Mouse (Mus musculus) gastrocnemius, postnatal 4 days (tissue): ENCODE results near the gene Ehd4. TPM values are rescaled to one million over a fixed set of nuclear protein-coding genes. Genes with fewer than 3 reads are reported as not detected.

Source experiments
- DNase-seq, 2 experiments: peaks; one replicate each; pipeline ENCODE4 v3.0.0; 2021 to 2022; ENCODE audit warnings: low spot score in 2 of 2, mixed read lengths in 2 of 2
- total RNA-seq, 2 experiments: library from RNA; stranded (reverse); gene quantifications; 2 replicates each; pipeline ENCODE4 v1.2.3; 2021

The Ehd4 gene
- total RNA-seq, 2 experiments from 2014 or later: 166 to 179 TPM

DNA sequence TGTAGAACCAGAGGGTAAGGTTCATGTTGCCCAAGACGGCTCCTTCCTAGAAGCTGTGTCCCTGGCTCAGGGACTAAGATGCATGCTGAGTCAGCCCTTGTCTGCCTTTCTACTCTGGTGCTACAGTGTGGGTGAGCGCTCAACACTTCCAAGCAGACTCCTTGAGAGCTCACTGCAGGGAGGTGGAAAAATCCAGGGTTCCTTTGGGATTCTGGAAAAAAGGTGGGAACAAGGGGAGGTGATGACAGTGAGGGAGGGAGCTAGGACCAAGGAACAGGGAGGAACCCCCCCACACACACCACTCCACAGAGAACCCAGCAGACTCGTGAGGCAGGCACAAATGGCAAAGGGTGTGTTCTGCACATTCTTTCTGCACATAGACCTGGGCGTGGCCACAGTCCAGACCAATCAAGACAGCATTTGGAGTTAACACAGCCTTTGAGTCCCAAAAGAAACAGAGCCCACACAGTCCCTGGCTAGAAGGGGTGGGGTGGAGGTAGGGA lies 110.3 kb downstream of the Ehd4 start:
- DNase-seq: no peak

DNA sequence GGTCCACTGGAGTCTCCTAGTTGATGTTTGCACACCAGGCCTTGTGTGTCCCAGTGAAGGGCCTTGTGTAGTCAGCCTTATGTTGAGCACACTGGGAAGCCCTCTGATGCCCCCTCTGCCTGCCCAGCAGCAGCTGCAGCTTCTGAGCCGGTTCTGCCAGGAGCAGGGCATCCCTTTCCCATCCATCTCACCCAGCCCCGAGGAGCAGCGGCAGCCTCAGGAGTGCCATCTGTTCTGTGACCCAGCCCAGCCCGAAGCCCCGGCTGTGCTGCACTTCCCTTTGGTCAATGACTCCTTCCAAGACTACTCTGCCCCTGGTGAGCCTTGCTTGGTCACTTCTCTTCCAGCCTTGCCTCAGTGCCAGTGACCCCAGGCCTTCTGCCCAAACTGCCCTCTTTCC lies 113.4 kb downstream of the Ehd4 start:
- no peak for DNase-seq

Other genes with a start within 250 kb of the Ehd4 start
- gene Mapkbp1, start 181.9 kb downstream of the Ehd4 start, total RNA-seq: 10 to 100 TPM; 14.1 to 15.6 TPM
- gene Jmjd7, start 127.1 kb downstream of the Ehd4 start, total RNA-seq: 1 to 10 TPM; 7.9 to 9.2 TPM
- 1 to 10 TPM; 1.0 to 1.2 TPM for gene Gm28042, start 127.1 kb downstream of the Ehd4 start, total RNA-seq
- gene Pla2g4b, start 121.2 kb downstream of the Ehd4 start, total RNA-seq: 1 to 10 TPM; 1.8 to 2.9 TPM
- gene Pla2g4e, start 90.7 kb upstream of the Ehd4 start, total RNA-seq: 10 to 100 TPM; 21.2 to 27.9 TPM
- not detected for gene Pla2g4d, start 134.6 kb upstream of the Ehd4 start, total RNA-seq
- gene Pla2g4f, start 159.6 kb upstream of the Ehd4 start, total RNA-seq: under 1 TPM in 1 of 2 experiments, not detected in 1; 0.10 TPM
- 10 to 100 TPM; 27.3 to 34.7 TPM for gene Vps39, start 198.5 kb upstream of the Ehd4 start, total RNA-seq
- gene Ganc, start 249.3 kb upstream of the Ehd4 start, total RNA-seq: 10 to 100 TPM; 19.9 to 22.1 TPM
- 10 to 100 TPM; 31.8 to 38.7 TPM for gene Tmem87a, start 249.5 kb upstream of the Ehd4 start, total RNA-seq